Mouse (Mus musculus) heart, postnatal 0 days (tissue): ENCODE data around the gene Smad6.

Experiments used
- CTCF ChIP-seq: IDR thresholded peaks from 2 replicates; pipeline ENCODE4 v1.5.1; 2016; ENCODE audit warnings: antibody characterized with exemption, control low read depth, low read depth
- EP300 ChIP-seq: IDR thresholded peaks from 2 replicates; pipeline ENCODE4 v1.6.1; 2016; ENCODE audit warnings: antibody characterized with exemption, low read depth

DNA sequence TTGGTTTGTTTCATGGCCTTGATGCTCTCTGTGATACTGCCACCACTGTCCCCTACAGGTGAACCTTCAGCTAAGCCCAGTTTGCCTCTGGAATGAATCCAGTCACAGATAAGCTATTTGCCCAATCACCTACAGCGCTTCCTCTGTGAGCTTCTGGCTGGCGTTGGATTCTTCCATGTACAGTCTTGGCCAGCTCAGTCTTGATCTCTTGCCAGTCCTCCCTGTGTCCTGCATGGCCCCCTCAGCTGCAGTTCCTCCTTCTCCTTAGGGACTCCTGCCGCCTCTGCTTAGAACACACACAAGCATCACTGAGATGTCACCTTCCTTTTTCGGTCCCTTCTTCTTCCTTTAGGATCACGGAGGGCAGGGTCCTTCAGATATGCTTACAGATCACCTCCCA lies 85.6 kb downstream of the Smad6 start:
- TF ChIP-seq CTCF, result no peak
- TF ChIP-seq EP300, result no peak
